Mouse (Mus musculus): ENCODE measurements around the gene Actrt3. TPM values are rescaled to one million over a fixed set of nuclear protein-coding genes. Genes with fewer than 3 reads are reported as not detected.
"Not testable (repeated sequence)": the region's sequence is repeated elsewhere in the genome, so short reads cannot be mapped to it uniquely, and the experiment has no call there.

The Actrt3 gene
- total and polyA plus RNA-seq, 3 experiments = not detected

- intact Hi-C loops (cut with DNase I) = no loop called here
- no peak overlapping the region for H3K27ac ChIP-seq
- no peaks in the 10 kb centered on the region for H3K36me3 ChIP-seq (ENCODE audit: control insufficient read depth, insufficient read depth, low read length)
- H3K4me1 ChIP-seq (ENCODE audit: control insufficient read depth, insufficient read depth, low read length) = no peaks in the 10 kb centered on the region
- no peak for DNase-seq
- H3K4me3 ChIP-seq = no peak overlapping the region
- H3K27me3 ChIP-seq (ENCODE audit: control insufficient read depth, insufficient read depth, low read length) = no peaks in the 10 kb centered on the region
- H3K9ac ChIP-seq (ENCODE audit: low read depth, low read length) = no peak overlapping the region
- H3K79me2 ChIP-seq (replicated peaks; ENCODE audit: control insufficient read depth, insufficient read depth, low read length) = no peaks in the 10 kb centered on the region
- WGBS = 23% methylated on average over 2 of the region's 2 CpGs
- TF ChIP-seq POLR2A (IDR thresholded peaks at IDR 0.05; ENCODE audit: insufficient read depth, low read depth, low read length) (no peak), EP300 (IDR thresholded peaks at IDR 0.05; ENCODE audit: insufficient read depth, low read depth, low read length) (no peak), CTCF (IDR thresholded peaks at IDR 0.05) (no peak)
Observed at GRCm38 (mm10) chr3:30573549-30573948, 26.2 kb downstream of the Actrt3 start.

GRCm38 (mm10) chr3:30566333-30566732 is 33.4 kb downstream of the Actrt3 start:
- WGBS = 91% methylated on average over 1 of the region's 2 CpGs

GRCm38 (mm10) chr3:30560677-30561314 is 38.9 kb downstream of the Actrt3 start:
- Histone ChIP-seq H3K27me3 (ENCODE audit: control insufficient read depth, insufficient read depth, low read length) (no peaks in the 10 kb centered on the region), H3K36me3 (ENCODE audit: control insufficient read depth, insufficient read depth, low read length) (no peaks in the 10 kb centered on the region), H3K4me3 (no peak overlapping the region), H3K9ac (ENCODE audit: low read depth, low read length) (no peak overlapping the region), H3K27ac (no peak overlapping the region), H3K79me2 (replicated peaks; ENCODE audit: control insufficient read depth, insufficient read depth, low read length) (no peaks in the 10 kb centered on the region), H3K4me1 (ENCODE audit: control insufficient read depth, insufficient read depth, low read length) (no peaks in the 10 kb centered on the region)
- TF ChIP-seq POLR2A (IDR thresholded peaks at IDR 0.05; ENCODE audit: insufficient read depth, low read depth, low read length) (no peak), EP300 (IDR thresholded peaks at IDR 0.05; ENCODE audit: insufficient read depth, low read depth, low read length) (no peak), CTCF (IDR thresholded peaks at IDR 0.05) (peak; percentile 77)
- DNase-seq = no peak
- intact Hi-C loops (cut with DNase I) = loop anchor here (2.0 kb wide), 1 partner anchor 746 kb away; no protein-coding TSS in a partner anchor
- 48% methylated on average over 6 of the region's 6 CpGs for WGBS

More at GRCm38 (mm10) chr3:30566333-30566732, 33.4 kb downstream of the Actrt3 start:
- H3K27me3 ChIP-seq (ENCODE audit: control insufficient read depth, insufficient read depth, low read length); H3K4me3 ChIP-seq; H3K4me1 ChIP-seq (ENCODE audit: control insufficient read depth, insufficient read depth, low read length); H3K27ac ChIP-seq; H3K9ac ChIP-seq (ENCODE audit: low read depth, low read length); H3K36me3 ChIP-seq (ENCODE audit: control insufficient read depth, insufficient read depth, low read length); H3K79me2 ChIP-seq (replicated peaks; ENCODE audit: control insufficient read depth, insufficient read depth, low read length); DNase-seq; intact Hi-C loops (cut with DNase I): not testable (repeated sequence)

- Histone ChIP-seq H3K27ac (no peak overlapping the region), H3K4me3 (no peak overlapping the region), H3K9ac (ENCODE audit: low read depth, low read length) (no peak overlapping the region), H3K36me3 (ENCODE audit: control insufficient read depth, insufficient read depth, low read length) (no peaks in the 10 kb centered on the region), H3K4me1 (ENCODE audit: control insufficient read depth, insufficient read depth, low read length) (peaks cover 1% of the 10 kb centered on the region; the same call in 1 of the 2 replicates), H3K79me2 (replicated peaks; ENCODE audit: control insufficient read depth, insufficient read depth, low read length) (no peaks in the 10 kb centered on the region), H3K27me3 (ENCODE audit: control insufficient read depth, insufficient read depth, low read length) (no peaks in the 10 kb centered on the region)
- intact Hi-C loops (cut with DNase I) = no loop called here
- DNase-seq = no peak
- TF ChIP-seq CTCF (IDR thresholded peaks at IDR 0.05) = no peak
- TF ChIP-seq EP300 (IDR thresholded peaks at IDR 0.05; ENCODE audit: insufficient read depth, low read depth, low read length) = no peak
- TF ChIP-seq POLR2A (IDR thresholded peaks at IDR 0.05; ENCODE audit: insufficient read depth, low read depth, low read length) = no peak
- WGBS = 71% methylated on average over 6 of the region's 6 CpGs
Observed at GRCm38 (mm10) chr3:30553741-30554140, 46.0 kb downstream of the Actrt3 start.

GRCm38 (mm10) chr3:30550218-30550617 is 49.5 kb downstream of the Actrt3 start:
- Histone ChIP-seq H3K4me3 (no peak overlapping the region), H3K9ac (ENCODE audit: low read depth, low read length) (no peak overlapping the region), H3K36me3 (ENCODE audit: control insufficient read depth, insufficient read depth, low read length) (no peaks in the 10 kb centered on the region; the same call in 1 of the 2 replicates), H3K27me3 (ENCODE audit: control insufficient read depth, insufficient read depth, low read length) (no peaks in the 10 kb centered on the region), H3K4me1 (ENCODE audit: control insufficient read depth, insufficient read depth, low read length) (peaks cover 10% of the 10 kb centered on the region), H3K27ac (no peak overlapping the region), H3K79me2 (replicated peaks; ENCODE audit: control insufficient read depth, insufficient read depth, low read length) (no peaks in the 10 kb centered on the region)
- intact Hi-C loops (cut with DNase I) = no loop called here
- DNase-seq = no peak
- TF ChIP-seq EP300 (IDR thresholded peaks at IDR 0.05; ENCODE audit: insufficient read depth, low read depth, low read length) (no peak), CTCF (IDR thresholded peaks at IDR 0.05) (peak; percentile 54)
- 82% methylated on average over 2 of the region's 2 CpGs for WGBS

GRCm38 (mm10) chr3:30548928-30549327 is 50.8 kb downstream of the Actrt3 start:
- TF ChIP-seq CTCF (IDR thresholded peaks at IDR 0.05) = no peak
- no peak for TF ChIP-seq EP300 (IDR thresholded peaks at IDR 0.05; ENCODE audit: insufficient read depth, low read depth, low read length)
- no peak for TF ChIP-seq POLR2A (IDR thresholded peaks at IDR 0.05; ENCODE audit: insufficient read depth, low read depth, low read length)

More at GRCm38 (mm10) chr3:30548928-30549327, 50.8 kb downstream of the Actrt3 start:
- no peaks in the 10 kb centered on the region for H3K27me3 ChIP-seq (ENCODE audit: control insufficient read depth, insufficient read depth, low read length)
- intact Hi-C loops (cut with DNase I) = loop anchor here (10.0 kb wide), 1 partner anchor 794 kb away; no protein-coding TSS in a partner anchor
- 74% methylated on average over 7 of the region's 7 CpGs for WGBS
- peak in 1 of 2 experiments; percentile 24 for DNase-seq
- no peak overlapping the region for H3K27ac ChIP-seq
- H3K4me1 ChIP-seq (ENCODE audit: control insufficient read depth, insufficient read depth, low read length) = peaks cover 10% of the 10 kb centered on the region
- no peaks in the 10 kb centered on the region; the same call in 1 of the 2 replicates for H3K36me3 ChIP-seq (ENCODE audit: control insufficient read depth, insufficient read depth, low read length)
- no peaks in the 10 kb centered on the region for H3K79me2 ChIP-seq (replicated peaks; ENCODE audit: control insufficient read depth, insufficient read depth, low read length)
- H3K4me3 ChIP-seq = no peak overlapping the region
- H3K9ac ChIP-seq (ENCODE audit: low read depth, low read length) = no peak overlapping the region

Measured in heart, adult 2 months (tissue).